Mouse (Mus musculus) embryonic facial prominence, embryonic 11.5 days (tissue): ENCODE results near the gene Gm49450. TPM values are rescaled to one million over a fixed set of nuclear protein-coding genes. Genes with fewer than 3 reads are reported as not detected.
"Not testable (repeated sequence)": the region's sequence is repeated elsewhere in the genome, so short reads cannot be mapped to it uniquely, and the experiment has no call there.

Source experiments
- ATAC-seq: fragments of 200-750 bp; cut with Nextera tagmentation; replicated peaks from 2 replicates; pipeline ENCODE4 v1.8.0; 2017; ENCODE audit warnings: low read depth; ENCODE audit not compliant: insufficient number of reproducible peaks, low FRiP score, low TSS enrichment
- DNase-seq: peaks from one replicate; pipeline ENCODE4 v3.0.0-alpha.2; 2015; ENCODE audit warnings: low spot score
- H3K27ac ChIP-seq: fragments of 300-500 bp; sonication (generic); replicated peaks from 2 replicates; pipeline ENCODE4 v1.5.1; 2014; ENCODE audit warnings: mild to moderate bottlenecking, low read depth, low read length, control low read depth
- H3K27me3 ChIP-seq: fragments of 300-500 bp; sonication (generic); 2 replicates; pipeline ENCODE4 v1.6.1; 2014; ENCODE audit warnings: mild to moderate bottlenecking, low read length, moderate library complexity, mixed read lengths; ENCODE audit not compliant: control insufficient read depth, insufficient read depth
- H3K36me3 ChIP-seq: fragments of 300-500 bp; sonication (generic); replicated peaks from 2 replicates; pipeline ENCODE4 v1.6.1; 2014; ENCODE audit warnings: low read depth, mild to moderate bottlenecking, low read length, moderate library complexity, mixed read lengths; ENCODE audit not compliant: control insufficient read depth, insufficient read depth
- H3K4me1 ChIP-seq: fragments of 300-500 bp; sonication (generic); 2 replicates; pipeline ENCODE4 v1.6.1; 2014; ENCODE audit warnings: low read length, mixed read lengths; ENCODE audit not compliant: control insufficient read depth, insufficient read depth
- H3K4me2 ChIP-seq: fragments of 300-500 bp; sonication (generic); 2 replicates; pipeline ENCODE4 v1.6.1; 2014; ENCODE audit warnings: low read depth, mild to moderate bottlenecking, control low read depth, low read length, moderate library complexity
- H3K4me3 ChIP-seq: fragments of 300-500 bp; sonication (generic); 2 replicates; pipeline ENCODE4 v1.5.1; 2014; ENCODE audit warnings: low read depth, low read length, control low read depth
- H3K9ac ChIP-seq: fragments of 300-500 bp; sonication (generic); replicated peaks from 2 replicates; pipeline ENCODE4 v1.6.1; 2014; ENCODE audit warnings: mild to moderate bottlenecking, control low read depth, low read length
- H3K9me3 ChIP-seq: fragments of 300-500 bp; sonication (generic); replicated peaks from 2 replicates; pipeline ENCODE4 v1.6.1; 2016; ENCODE audit warnings: mild to moderate bottlenecking, low read length, inconsistent platforms, mixed read lengths; ENCODE audit not compliant: control insufficient read depth
- WGBS: fragments of 180-500 bp; shearing (Covaris S2); extraction: QIAGEN DNeasy Blood & Tissue Kit; methylation state at CpG from one replicate; pipeline ENCODE4 v1.1.7; 2014; 5-methylcytosine and 5-hydroxymethylcytosine counted together
- polyA plus RNA-seq: library from polyadenylated mRNA; unstranded; fragments of >200 nt; fragmentation: Nextera tagmentation; extraction: Ambion mirVana; gene quantifications from 2 replicates; pipeline ENCODE4 v1.2.1, GENCODE M21; 2014

Gm49450 gene
- polyA plus RNA-seq, 1 experiment from 2014 or later, result not detected

- Histone ChIP-seq H3K27ac (no peak overlapping the region), H3K4me3 (no peak overlapping the region), H3K9ac (no peak overlapping the region), H3K36me3 (no peaks in the 10 kb centered on the region; the same call in 1 of the 2 replicates), H3K27me3 (no peaks in the 10 kb centered on the region), H3K4me2 (no peak overlapping the region), H3K4me1 (no peaks in the 10 kb centered on the region), H3K9me3 (no peaks in the 10 kb centered on the region)
- ATAC-seq, result no peak
- no peak for DNase-seq
- 54% methylated on average over 3 of the region's 3 CpGs for WGBS
Measured at GRCm38 (mm10) chr15:98947884-98948283, 5.5 kb downstream of the Gm49450 start.

DNA sequence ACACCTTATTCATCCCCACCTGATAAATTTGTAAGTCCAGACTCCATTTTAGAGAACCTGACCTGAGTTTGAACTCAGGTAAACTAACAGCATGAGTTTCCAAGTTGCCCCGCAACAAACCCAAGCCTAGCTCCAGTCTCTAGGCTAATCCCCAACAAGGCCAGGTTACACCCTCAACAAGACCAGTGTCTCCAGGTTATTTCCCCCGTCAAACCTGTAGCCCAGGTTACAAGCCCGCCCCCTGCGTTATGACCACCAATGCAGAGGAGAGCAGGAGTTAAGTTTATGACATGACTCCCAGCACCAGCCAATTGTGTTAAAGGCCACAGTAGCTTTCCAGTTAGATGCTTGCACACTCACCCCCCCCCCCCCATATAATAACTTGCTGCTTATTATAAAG is 10.2 kb downstream of the Gm49450 start:
- DNase-seq (no peak), ATAC-seq (no peak)
- no peak overlapping the region for H3K9ac ChIP-seq
- H3K9me3 ChIP-seq, result no peaks in the 10 kb centered on the region
- H3K4me3 ChIP-seq, result no peak overlapping the region
- H3K27ac ChIP-seq, result no peak overlapping the region
- H3K27me3 ChIP-seq, result no peaks in the 10 kb centered on the region
- H3K36me3 ChIP-seq, result no peaks in the 10 kb centered on the region
- H3K4me1 ChIP-seq, result no peaks in the 10 kb centered on the region
- 62% methylated on average over 4 of the region's 4 CpGs for WGBS
- H3K4me2 ChIP-seq, result no peak overlapping the region

- Histone ChIP-seq H3K9me3 (no peaks in the 10 kb centered on the region), H3K36me3 (no peaks in the 10 kb centered on the region), H3K4me3 (no peak overlapping the region), H3K27me3 (no peaks in the 10 kb centered on the region), H3K4me2 (no peak overlapping the region), H3K4me1 (no peaks in the 10 kb centered on the region), H3K9ac (no peak overlapping the region), H3K27ac (no peak overlapping the region)
- no peak for ATAC-seq
- no peak for DNase-seq
- WGBS, result 84% methylated on average over 4 of the region's 4 CpGs
Measured at GRCm38 (mm10) chr15:98942081-98942480, 11.3 kb downstream of the Gm49450 start.

- DNase-seq, result no peak
- Histone ChIP-seq H3K36me3 (no peaks in the 10 kb centered on the region), H3K9ac (no peak overlapping the region), H3K9me3 (no peaks in the 10 kb centered on the region), H3K4me1 (no peaks in the 10 kb centered on the region), H3K27ac (no peak overlapping the region), H3K4me3 (no peak overlapping the region), H3K4me2 (no peak overlapping the region), H3K27me3 (no peaks in the 10 kb centered on the region)
- no peak for ATAC-seq
- WGBS, result 72% methylated on average over 2 of the region's 2 CpGs
Measured at GRCm38 (mm10) chr15:98941539-98941938, 11.8 kb downstream of the Gm49450 start.

DNA sequence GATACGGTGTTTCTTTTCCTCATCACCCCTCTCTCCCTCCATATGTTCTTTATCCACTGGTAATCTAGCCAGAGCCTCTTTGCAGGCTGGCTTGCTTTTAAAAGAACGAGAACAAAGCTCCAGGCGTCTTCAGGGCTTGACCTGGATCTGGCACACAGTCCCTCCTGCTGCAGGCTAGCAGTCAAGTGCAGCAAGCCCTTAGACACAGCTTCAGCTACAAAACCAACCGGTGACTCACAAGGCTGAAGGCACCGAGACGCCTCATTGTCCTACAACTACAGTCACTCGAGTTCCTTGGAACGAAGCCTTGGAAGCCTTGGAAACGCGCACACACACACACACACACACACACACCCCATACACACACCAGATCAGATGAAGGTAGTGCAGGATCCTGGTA is 12.5 kb downstream of the Gm49450 start:
- WGBS, result 70% methylated on average over 10 of the region's 10 CpGs
- DNase-seq, result no peak

DNA sequence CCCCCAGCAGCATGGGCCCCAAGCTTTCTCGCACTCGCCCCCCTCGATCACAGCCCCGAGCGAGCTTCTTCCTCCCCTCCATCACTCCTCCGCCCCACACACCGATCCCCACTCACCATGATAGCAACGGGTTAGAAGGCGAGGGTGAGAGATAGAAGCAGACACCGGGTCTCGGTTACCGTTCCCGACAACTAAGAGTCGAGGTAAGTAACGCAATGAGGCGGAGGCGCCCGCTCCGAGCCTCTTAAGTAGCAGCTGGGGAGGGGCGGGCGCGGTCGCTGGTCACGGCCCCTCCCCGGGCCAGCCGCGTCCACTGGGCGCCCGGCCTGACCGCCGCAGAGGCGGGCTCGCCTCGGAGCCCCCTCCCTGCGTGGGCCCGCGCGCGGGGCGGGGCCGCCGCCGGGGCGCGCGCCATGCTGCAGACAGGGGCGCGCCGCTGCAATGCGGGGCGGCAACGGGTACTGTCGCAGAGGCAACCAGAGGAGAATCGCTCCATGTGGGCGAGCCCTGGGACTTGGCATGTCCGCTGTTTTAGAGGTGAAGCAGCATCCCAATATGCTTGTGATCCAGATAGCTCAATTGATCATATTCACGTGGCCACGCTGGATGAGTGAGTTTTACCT is 19.0 kb downstream of the Gm49450 start, which contains the start of gene Tuba1b:
Gene Tuba1b (minus strand): TSS at position 349 of the 623 bp plus-strand sequence.
- Histone ChIP-seq H3K4me3 (peak within 1 kb of the TSS; percentile 61), H3K9me3 (no peaks in the 10 kb centered on the region), H3K4me1 (0 out of 2 replicates have a peak, but pooled peaks cover 3% of the 10 kb centered on the region), H3K27ac (peak within 1 kb of the TSS; percentile 93), H3K36me3 (no peaks in the 10 kb centered on the region), H3K4me2 (peak within 1 kb of the TSS; percentile 68), H3K9ac (peak within 1 kb of the TSS; percentile 93), H3K27me3 (no peaks in the 10 kb centered on the region)
- DNase-seq (peak; percentile 97), ATAC-seq (peak; percentile 92)
- WGBS, result under 1% methylated on average over 56 of the region's 58 CpGs

More for the DNA sequence above, 12.5 kb downstream of the Gm49450 start:
- H3K36me3 ChIP-seq, result no peaks in the 10 kb centered on the region
- no peaks in the 10 kb centered on the region for H3K4me1 ChIP-seq
- H3K27me3 ChIP-seq, result no peaks in the 10 kb centered on the region
- H3K9me3 ChIP-seq, result no peaks in the 10 kb centered on the region
- ATAC-seq, result no peak
- H3K4me2 ChIP-seq, result no peak overlapping the region
- H3K27ac ChIP-seq, result no peak overlapping the region
- H3K9ac ChIP-seq, result no peak overlapping the region
- H3K4me3 ChIP-seq, result no peak overlapping the region

GRCm38 (mm10) chr15:98933833-98934216 is 19.5 kb downstream of the Gm49450 start:
- H3K27ac ChIP-seq, result peak overlapping the region; percentile 93
- H3K9ac ChIP-seq, result peak overlapping the region; percentile 93
- ATAC-seq (peak; percentile 72), DNase-seq (peak; percentile 98)
- H3K4me3 ChIP-seq, result peak overlapping the region; percentile 61
- H3K36me3 ChIP-seq, result no peaks in the 10 kb centered on the region
- peak overlapping the region; percentile 61 for H3K4me2 ChIP-seq
- 0% methylated on average over 35 of the region's 35 CpGs for WGBS
- H3K4me1 ChIP-seq, result 0 out of 2 replicates have a peak, but pooled peaks cover 3% of the 10 kb centered on the region
- no peaks in the 10 kb centered on the region for H3K27me3 ChIP-seq
- no peaks in the 10 kb centered on the region for H3K9me3 ChIP-seq

GRCm38 (mm10) chr15:98933004-98933671 is 20.2 kb downstream of the Gm49450 start:
- Histone ChIP-seq H3K27ac (0 out of 2 replicates have a peak overlapping the region, but pooled peaks have one; percentile 39), H3K9ac (peak overlapping the region; percentile 93), H3K4me3 (peak overlapping the region; percentile 61), H3K4me2 (peak overlapping the region; percentile 61)
- H3K4me1 ChIP-seq, DNase-seq, H3K27me3 ChIP-seq, H3K36me3 ChIP-seq, H3K9me3 ChIP-seq, ATAC-seq: not testable (repeated sequence)
- WGBS, result 19% methylated on average over 8 of the region's 9 CpGs
